Mouse (Mus musculus) spleen, postnatal 14 days (tissue): ENCODE data around the gene Olfr360.
"Not testable (repeated sequence)": the region's sequence is repeated elsewhere in the genome, so short reads cannot be mapped to it uniquely, and the experiment has no call there.

Experiments
- DNase-seq, 2 experiments: peaks; one replicate each; pipeline ENCODE4 v3.0.0; 2021 to 2022; ENCODE audit warnings: low spot score in 2 of 2

Olfr360 gene

DNA sequence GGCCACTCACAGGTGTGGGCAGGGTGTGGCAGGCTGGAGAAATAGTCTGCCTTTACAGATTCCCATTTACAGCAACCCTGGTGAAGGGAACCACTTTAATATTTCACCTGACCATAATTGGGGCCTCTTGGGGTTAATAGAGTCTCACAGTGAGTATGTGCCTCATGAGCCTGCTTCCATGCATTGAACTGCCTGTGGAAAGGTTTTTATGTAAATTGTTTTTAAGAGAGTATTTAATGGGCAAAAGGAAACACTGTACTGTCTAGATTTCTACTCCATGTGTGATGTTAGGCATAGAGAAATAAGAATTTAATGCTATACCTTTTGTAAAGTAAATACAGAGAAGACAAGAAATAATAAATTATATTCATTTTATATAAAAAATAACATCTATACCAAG, at the start of gene Olfr360:
Olfr360 (plus strand) TSS at position 301 of the 400 bp plus-strand sequence.
- no peak for DNase-seq

DNA sequence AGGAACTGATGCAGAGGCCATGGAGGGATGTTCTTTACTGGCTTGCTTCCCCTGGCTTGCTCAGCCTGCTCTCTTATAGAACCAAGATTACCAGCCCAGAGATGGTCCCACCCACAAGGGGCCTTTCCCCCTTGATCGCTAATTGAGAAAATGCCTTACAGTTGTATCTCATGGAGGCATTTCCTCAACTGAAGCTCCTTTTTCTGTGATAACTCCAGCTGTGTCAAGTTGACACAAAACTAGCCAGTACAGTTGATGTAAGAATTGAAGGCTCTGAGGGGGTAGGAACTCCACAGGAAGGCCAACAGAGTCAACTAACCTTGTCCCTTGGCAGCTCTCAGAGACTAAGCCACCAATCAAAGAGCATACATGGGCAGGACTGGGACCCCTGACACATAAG, 23.6 kb downstream of the Olfr360 start, which contains the start of gene Olfr361:
Olfr361 (minus strand) TSS at position 101 of the 400 bp plus-strand sequence.
- not testable (repeated sequence) for DNase-seq

DNA sequence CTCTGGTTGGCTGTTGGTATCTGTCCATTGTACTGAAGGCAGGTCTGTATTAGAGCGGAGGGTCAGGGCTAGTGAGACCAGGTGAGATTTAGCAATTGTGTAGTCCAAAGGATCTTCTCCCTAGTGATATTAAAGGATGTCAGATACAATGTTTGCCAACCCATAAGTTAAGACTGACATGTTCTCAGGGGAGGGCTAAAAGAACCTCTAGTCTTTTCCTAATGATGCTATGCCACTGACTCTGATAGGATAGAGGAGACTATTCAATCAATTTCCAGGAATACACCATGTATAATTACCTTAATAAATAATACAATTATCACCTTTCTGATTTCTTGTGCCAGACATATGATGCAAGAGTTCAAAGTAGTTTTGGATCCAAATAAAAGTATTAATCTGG, 52.3 kb downstream of the Olfr360 start, which contains the start of gene Olfr362:
Olfr362 (minus strand) TSS at position 101 of the 400 bp plus-strand sequence.
- DNase-seq, result no peak
